Mouse (Mus musculus) frontal cortex, postnatal 10 days (tissue): ENCODE measurements at regions not wholly inside any gene's neighbourhood (a gene's known extent, or its start where the extent isn't known, plus 50 kb on each side); places are given as distances from the start of the nearest gene placed in this dataset.
A peak's percentile ranks its signal among the peaks of the same experiment; 100 is the strongest.

Experiments
- DNase-seq, 2 experiments: peaks; one replicate each; pipeline ENCODE4 v3.0.0; 2022; ENCODE audit warnings: low spot score in 2 of 2, mixed read lengths in 1 of 2

- DNase-seq, result no peak
These were observed 107.5 kb downstream of the Gm45692 start for GRCm38 (mm10) chr8:26226612-26227528.

- DNase-seq, result no peak
These were observed 108.2 kb downstream of the Gm45692 start for GRCm38 (mm10) chr8:26227529-26227895.

- no peak for DNase-seq
These were observed 110.2 kb downstream of the Gm45692 start for GRCm38 (mm10) chr8:26229548-26229947.

GRCm38 (mm10) chr8:26239075-26239474, 119.7 kb downstream of the Gm45692 start:
- DNase-seq, result no peak

GRCm38 (mm10) chr8:26239604-26240003, 120.3 kb downstream of the Gm45692 start:
- DNase-seq, result no peak

- peak in 1 of 2 experiments; percentile 11 for DNase-seq
These were observed 124.4 kb downstream of the Gm45692 start for GRCm38 (mm10) chr8:26243743-26244142.

GRCm38 (mm10) chr8:26244308-26244707, 125.0 kb downstream of the Gm45692 start:
- no peak for DNase-seq

GRCm38 (mm10) chr8:26255191-26255669, 135.9 kb downstream of the Gm45692 start:
- DNase-seq, result no peak

- DNase-seq, result no peak
These were observed 141.0 kb downstream of the Gm45692 start for GRCm38 (mm10) chr8:26260294-26260693.

GRCm38 (mm10) chr8:26262536-26262935, 143.2 kb downstream of the Gm45692 start:
- no peak for DNase-seq

- no peak for DNase-seq
These were observed 145.6 kb downstream of the Gm45692 start for GRCm38 (mm10) chr8:26264869-26265321.

GRCm38 (mm10) chr8:26265366-26265765, 146.0 kb downstream of the Gm45692 start:
- DNase-seq, result no peak

GRCm38 (mm10) chr8:26266384-26266783, 147.1 kb downstream of the Gm45692 start:
- DNase-seq, result no peak

- DNase-seq, result no peak
These were observed 148.2 kb downstream of the Gm45692 start for GRCm38 (mm10) chr8:26267569-26267968.

GRCm38 (mm10) chr8:26268751-26269415, 149.5 kb downstream of the Gm45692 start:
- no peak for DNase-seq

- no peak for DNase-seq
These were observed 152.8 kb downstream of the Gm45692 start for GRCm38 (mm10) chr8:26272110-26272509.

GRCm38 (mm10) chr8:26272675-26273414, 153.5 kb downstream of the Gm45692 start:
- DNase-seq, result no peak

GRCm38 (mm10) chr8:26273415-26273760, 154.1 kb downstream of the Gm45692 start:
- DNase-seq, result no peak

GRCm38 (mm10) chr8:26273792-26274191, 154.5 kb downstream of the Gm45692 start:
- no peak for DNase-seq

GRCm38 (mm10) chr8:26274481-26274880, 155.1 kb downstream of the Gm45692 start:
- DNase-seq, result no peak

GRCm38 (mm10) chr8:26282156-26282935, 163.0 kb downstream of the Gm45692 start:
- no peak for DNase-seq
